Mouse (Mus musculus) cortical plate, adult 2 months (tissue): ENCODE results near the gene Efcab1. TPM values are rescaled to one million over a fixed set of nuclear protein-coding genes. Genes with fewer than 3 reads are reported as not detected.

Experiments used
- H3K27ac ChIP-seq: fragments of 200-500 bp; 2 replicates; pipeline ENCODE4 v1.5.1; 2012; ENCODE audit warnings: low read length, control low read depth, inconsistent platforms; ENCODE audit not compliant: insufficient read depth
- H3K4me1 ChIP-seq: fragments of 200-500 bp; 2 replicates; pipeline ENCODE4 v1.6.1; 2011; ENCODE audit warnings: low read length; ENCODE audit not compliant: control insufficient read depth, insufficient read depth
- H3K4me3 ChIP-seq: fragments of 200-500 bp; 2 replicates; pipeline ENCODE4 v1.5.1; 2011; ENCODE audit warnings: mild to moderate bottlenecking, low read length, control low read depth; ENCODE audit not compliant: insufficient read depth
- CTCF ChIP-seq: fragments of 200-500 bp; IDR thresholded peaks from 2 replicates; pipeline ENCODE4 v1.5.1; 2011; ENCODE audit warnings: mild to moderate bottlenecking, control low read depth, low read length; ENCODE audit not compliant: insufficient read depth; ENCODE audit errors: extremely low read depth
- POLR2A ChIP-seq: fragments of 200-500 bp; IDR thresholded peaks from 2 replicates; pipeline ENCODE4 v1.6.1; 2011; ENCODE audit warnings: mild to moderate bottlenecking, low read length, control low read depth; ENCODE audit not compliant: insufficient read depth; ENCODE audit errors: extremely low read depth
- polyA plus RNA-seq: library from polyadenylated mRNA; depleted of rRNA; stranded (reverse); fragments of >200 nt; gene quantifications from 2 replicates; pipeline ENCODE4 v1.2.3, GENCODE M21; 2012

The Efcab1 gene
- polyA plus RNA-seq, 1 experiment: 4.4 TPM

DNA sequence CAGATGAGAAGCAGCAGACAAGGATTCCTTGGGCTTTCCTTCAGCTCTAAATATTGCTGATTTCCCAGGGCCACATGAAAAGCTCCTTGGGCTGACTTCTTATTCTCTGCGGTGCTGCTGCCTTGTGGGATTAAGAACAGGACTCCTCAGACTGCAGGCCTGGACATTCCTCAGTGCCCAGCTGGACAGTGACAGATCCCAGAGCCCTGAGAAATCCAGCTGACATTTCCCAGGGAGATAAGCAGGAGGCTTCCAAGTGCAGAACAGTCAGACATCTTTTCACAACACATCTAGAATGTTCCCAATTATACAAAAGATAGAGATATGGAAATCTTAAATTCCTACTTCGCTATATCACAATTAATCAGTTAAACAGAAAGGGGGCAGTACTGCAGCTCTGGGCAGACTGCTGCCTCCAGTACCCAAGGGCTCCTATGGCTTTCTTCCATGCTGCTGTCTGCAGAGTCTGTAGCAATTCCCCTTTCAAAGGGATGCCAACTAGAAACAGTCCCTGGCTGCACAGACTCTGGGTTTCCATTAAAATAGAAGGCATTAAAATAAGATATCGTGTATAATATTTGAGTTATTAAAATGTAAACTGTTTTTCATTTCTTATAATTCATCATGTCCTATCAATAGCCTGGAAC, 86.2 kb downstream of the Efcab1 start:
- no peak overlapping the region for H3K27ac ChIP-seq
- TF ChIP-seq POLR2A (no peak), CTCF (no peak)
- no peaks in the 10 kb centered on the region for H3K4me1 ChIP-seq
- H3K4me3 ChIP-seq: no peak overlapping the region

GRCm38 (mm10) chr16:15014724-15015123, 108.3 kb downstream of the Efcab1 start:
- Histone ChIP-seq H3K4me1 (no peaks in the 10 kb centered on the region), H3K4me3 (no peak overlapping the region), H3K27ac (no peak overlapping the region)
- no peak for TF ChIP-seq POLR2A
- no peak for TF ChIP-seq CTCF
